9 mouse cellular contexts compared by ENCODE assay signal in the genomic region with DNA sequence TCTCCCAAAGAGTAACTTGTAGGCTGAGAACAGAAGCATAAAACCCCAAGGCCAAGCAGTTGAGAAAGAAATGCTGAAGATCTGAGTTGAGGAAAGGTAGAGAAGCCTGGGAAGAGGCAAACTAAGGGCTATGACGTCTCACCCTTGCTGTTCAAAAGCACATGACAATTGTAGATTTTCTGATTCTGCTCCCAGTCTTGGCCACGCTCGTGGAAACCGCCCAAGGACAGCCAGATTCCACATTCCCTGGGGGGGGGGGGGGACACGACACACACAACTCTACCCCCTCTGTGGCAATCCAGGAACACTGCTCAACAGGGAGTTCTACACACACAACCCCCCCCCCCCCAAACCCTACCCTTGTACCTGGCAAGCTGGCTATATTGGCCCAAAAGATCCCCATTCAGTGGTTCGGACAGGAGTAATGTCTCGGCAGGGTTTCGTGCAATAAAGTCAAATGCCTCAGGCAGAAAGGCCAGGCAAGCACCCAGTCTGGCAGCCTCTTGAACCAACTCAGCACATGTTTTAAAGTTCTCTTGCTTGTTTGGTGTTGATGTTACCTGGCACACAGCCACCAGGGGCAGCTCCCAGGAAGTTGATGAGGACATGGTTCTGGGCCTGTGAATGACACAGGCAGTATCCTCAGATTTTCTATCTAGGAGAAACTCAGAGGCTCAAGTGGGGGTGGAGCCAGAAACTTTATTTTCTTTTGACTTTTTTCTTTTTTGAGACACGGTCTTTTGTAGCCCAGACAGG. TPM values are rescaled to one million over a fixed set of nuclear protein-coding genes. Genes with fewer than 3 reads are reported as not detected.
A peak's percentile ranks its signal among the peaks of the same experiment; 100 is the strongest.
DNase-seq lines count a peak whose midpoint lies in the region; ATAC-seq and TF ChIP-seq lines count a peak whose summit lies in the region.
"Had no signal": no experiment of that assay in that cellular context is flagged by ENCODE, and none has a peak within 500 bp of the region (broad histone marks: within the 10 kb centered on the region; RNA-seq: fewer than 3 reads in every experiment).

No protein-coding gene starts in this region.

- dilution Hi-C loops in CH12.LX (cut with MboI; ENCODE audit: extremely low pct_ligation_motif_present, extremely low pct_unique_long_range_greater_than_20kb, low sequenced_read_pairs) = no loop called here

- H3K36me3 ChIP-seq in erythroblast, embryonic 14.5 days (ENCODE audit: control insufficient read depth) = peaks cover 62% of the 10 kb centered on the region
- H3K36me3 ChIP-seq in CH12.LX (replicated peaks in 1 of 2; ENCODE audit: control insufficient read depth in 1 of 2, insufficient read depth in 1 of 2, low read length in 1 of 2) = peaks cover 31 to 67% of the 10 kb centered on the region in 2 experiments
- H3K36me3 ChIP-seq in embryonic facial prominence, embryonic 15.5 days = peaks cover 44% of the 10 kb centered on the region
- peaks cover 45% of the 10 kb centered on the region for H3K36me3 ChIP-seq in kidney, embryonic 15.5 days

- no peak for TF ChIP-seq POLR2A in CH12.LX (IDR thresholded peaks at IDR 0.05; ENCODE audit: low read depth, low read length)

- no peaks in the 10 kb centered on the region for H3K9me3 ChIP-seq in erythroblast, embryonic 14.5 days (ENCODE audit: control insufficient read depth, low read length)
- H3K9me3 ChIP-seq in CH12.LX (replicated peaks; ENCODE audit: low read length) = peaks cover 5% of the 10 kb centered on the region
- H3K9me3 ChIP-seq in embryonic facial prominence, embryonic 15.5 days (replicated peaks) = no peaks in the 10 kb centered on the region
- 0 out of 2 replicates have a peak, but pooled peaks cover 7% of the 10 kb centered on the region for H3K9me3 ChIP-seq in kidney, embryonic 15.5 days (replicated peaks)

- no peak for ATAC-seq in erythroblast, adult 5-6 weeks (replicated peaks; ENCODE audit: low FRiP score, poor library complexity, severe bottlenecking)
- ATAC-seq in embryonic facial prominence, embryonic 15.5 days (ENCODE audit: insufficient number of reproducible peaks, low FRiP score, low TSS enrichment, low read depth) = no peak
- ATAC-seq in kidney, embryonic 15.5 days (replicated peaks; ENCODE audit: low FRiP score) = peak; percentile 8; the same call in 1 of the 2 replicates
- ATAC-seq in megakaryocyte-erythroid progenitor cell, adult 5-6 weeks (replicated peaks; ENCODE audit: low FRiP score, low TSS enrichment, poor library complexity, severe bottlenecking) = no peak

- H3K79me2 ChIP-seq in CH12.LX (replicated peaks; ENCODE audit: control insufficient read depth, extremely low read depth, insufficient read depth, poor library complexity, severe bottlenecking) = peaks cover 33% of the 10 kb centered on the region

- peak overlapping the region; percentile 55 for H3K4me2 ChIP-seq in CH12.LX (ENCODE audit: insufficient read depth, low read depth, poor library complexity, severe bottlenecking)
- peak overlapping the region; percentile 67 for H3K4me2 ChIP-seq in embryonic facial prominence, embryonic 15.5 days (replicated peaks)
- H3K4me2 ChIP-seq in kidney, embryonic 15.5 days = peak overlapping the region; percentile 86

- WGBS in embryonic facial prominence, embryonic 15.5 days = 65% methylated on average over 9 of the region's 9 CpGs
- 78% methylated on average over 8 of the region's 9 CpGs for WGBS in kidney, embryonic 15.5 days

- no peaks in the 10 kb centered on the region for H3K27me3 ChIP-seq in erythroblast, embryonic 14.5 days (ENCODE audit: control insufficient read depth)
- no peaks in the 10 kb centered on the region for H3K27me3 ChIP-seq in CH12.LX (replicated peaks)
- H3K27me3 ChIP-seq in embryonic facial prominence, embryonic 15.5 days = no peaks in the 10 kb centered on the region
- no peaks in the 10 kb centered on the region for H3K27me3 ChIP-seq in kidney, embryonic 15.5 days

- peaks cover 53% of the 10 kb centered on the region for H3K4me1 ChIP-seq in erythroblast, embryonic 14.5 days (ENCODE audit: control insufficient read depth)
- peaks cover 4 to 37% of the 10 kb centered on the region in 2 experiments for H3K4me1 ChIP-seq in CH12.LX (ENCODE audit: control insufficient read depth in 1 of 2, insufficient read depth in 2 of 2)
- peaks cover 16% of the 10 kb centered on the region for H3K4me1 ChIP-seq in embryonic facial prominence, embryonic 15.5 days
- H3K4me1 ChIP-seq in kidney, embryonic 15.5 days = peaks cover 22% of the 10 kb centered on the region

- H3K4me3 ChIP-seq in erythroblast, embryonic 14.5 days (replicated peaks) = peak overlapping the region; percentile 96
- peak overlapping the region in 2 of 3 experiments; percentile 99 for H3K4me3 ChIP-seq in CH12.LX (replicated peaks in 1 of 3; ENCODE audit: low read depth in 2 of 3, low read length in 2 of 3, poor library complexity in 1 of 3)
- H3K4me3 ChIP-seq in embryonic facial prominence, embryonic 15.5 days (replicated peaks) = peak overlapping the region; percentile 86; the same call in 1 of the 2 replicates
- peak overlapping the region; percentile 94 for H3K4me3 ChIP-seq in kidney, embryonic 15.5 days (replicated peaks)

- H3K27ac ChIP-seq in CH12.LX (ENCODE audit: insufficient read depth, low read depth) = no peak overlapping the region
- H3K27ac ChIP-seq in embryonic facial prominence, embryonic 15.5 days (replicated peaks) = no peak overlapping the region
- H3K27ac ChIP-seq in kidney, embryonic 15.5 days = no peak overlapping the region

- H3K9ac ChIP-seq in CH12.LX (ENCODE audit: insufficient read depth, low read depth) = peak overlapping the region; percentile 81
- H3K9ac ChIP-seq in embryonic facial prominence, embryonic 15.5 days = no peak overlapping the region
- H3K9ac ChIP-seq in kidney, embryonic 15.5 days = 0 out of 2 replicates have a peak overlapping the region, but pooled peaks have one; percentile 78

- in situ Hi-C loops in CH12.LX (cut with MboI; ENCODE audit: low pct_ligation_motif_present, low pct_unique_long_range_greater_than_20kb, low sequenced_read_pairs) = no loop called here

- no peak for TF ChIP-seq CTCF in CH12.LX (conservative IDR thresholded peaks at IDR 0.05 in 1 of 2, IDR thresholded peaks at IDR 0.05 in 1 of 2; ENCODE audit: low read depth in 2 of 2, low read length in 2 of 2)

- TF ChIP-seq RAD21 in CH12.LX (IDR thresholded peaks at IDR 0.05; ENCODE audit: low read depth, low read length) = no peak

- peak; percentile 35 for DNase-seq in CH12.LX (ENCODE audit: extremely low read depth)
- DNase-seq in lung, postnatal 4 days = peak; percentile 68 to 80
- DNase-seq in layer of hippocampus, adult 11-12 months (ENCODE audit: low spot score) = no peak

- no peak for TF ChIP-seq EP300 in CH12.LX (IDR thresholded peaks at IDR 0.05; ENCODE audit: low read length)

RNA-seq across cellular contexts. Expression of gene Nit1, which starts 1.3 kb away (rescaled TPM):
- polyA plus RNA-seq in erythroblast, embryonic 14.5 days (2012) = 0.98 TPM in 2 replicates
- 6.7 and 7.3 TPM in 2 replicates for total RNA-seq in erythroblast, adult 5-6 weeks (2015; ENCODE audit: low replicate concordance)
- total RNA-seq in erythroblast, adult 5-6 weeks (2017; ENCODE audit: low replicate concordance) = 11.0 and 13.8 TPM in 2 replicates
- total RNA-seq in CH12.LX (2012; rRNA removed) (40.8 and 41.0 TPM in 2 replicates), CH12.LX (2014; rRNA removed) (48.6 and 51.4 TPM in 2 replicates)
- polyA plus RNA-seq in CH12.LX (2012; ENCODE audit: insufficient read length, low read depth) = 39.5 and 42.4 TPM in 2 replicates
- 41.7 and 44.7 TPM in 2 replicates for polyA plus RNA-seq in embryonic facial prominence, embryonic 15.5 days (2015; fragmentation: Nextera tagmentation; extraction: Ambion mirVana)
- 47.8 and 50.5 TPM in 2 replicates for polyA plus RNA-seq in kidney, embryonic 15.5 days (2015; fragmentation: Nextera tagmentation; extraction: Ambion mirVana)
- 10.4 and 22.0 TPM in 2 replicates for total RNA-seq in megakaryocyte-erythroid progenitor cell, adult 5-6 weeks (2014; fragmentation: Nextera tagmentation)
- 39.2 and 42.4 TPM in 2 replicates for total RNA-seq in megakaryocyte-erythroid progenitor cell, adult 5-6 weeks (2017)

RNA-seq across cellular contexts. Expression of gene Pfdn2, which starts 1.4 kb away (rescaled TPM):
- polyA plus RNA-seq in erythroblast, embryonic 14.5 days (2012) = 1.4 and 2.0 TPM in 2 replicates
- 5.4 and 7.1 TPM in 2 replicates for total RNA-seq in erythroblast, adult 5-6 weeks (2015; ENCODE audit: low replicate concordance)
- total RNA-seq in erythroblast, adult 5-6 weeks (2017; ENCODE audit: low replicate concordance) = 1.5 and 15.1 TPM in 2 replicates
- total RNA-seq in CH12.LX (2012; rRNA removed) (25.2 and 28.2 TPM in 2 replicates), CH12.LX (2014; rRNA removed) (32.3 and 33.0 TPM in 2 replicates)
- polyA plus RNA-seq in CH12.LX (2012; ENCODE audit: insufficient read length, low read depth) = 292 and 408 TPM in 2 replicates
- polyA plus RNA-seq in embryonic facial prominence, embryonic 15.5 days (2015; fragmentation: Nextera tagmentation; extraction: Ambion mirVana) = 95.9 and 105 TPM in 2 replicates
- polyA plus RNA-seq in kidney, embryonic 15.5 days (2015; fragmentation: Nextera tagmentation; extraction: Ambion mirVana) = 122 and 130 TPM in 2 replicates
- 45.1 and 97.3 TPM in 2 replicates for total RNA-seq in megakaryocyte-erythroid progenitor cell, adult 5-6 weeks (2014; fragmentation: Nextera tagmentation)
- 66.2 and 101 TPM in 2 replicates for total RNA-seq in megakaryocyte-erythroid progenitor cell, adult 5-6 weeks (2017)

RNA-seq across cellular contexts. Expression of gene Dedd, which starts 15.2 kb away (rescaled TPM):
- polyA plus RNA-seq in erythroblast, embryonic 14.5 days (2012) = 1.6 and 1.7 TPM in 2 replicates
- 3.8 and 4.8 TPM in 2 replicates for total RNA-seq in erythroblast, adult 5-6 weeks (2015; ENCODE audit: low replicate concordance)
- total RNA-seq in erythroblast, adult 5-6 weeks (2017; ENCODE audit: low replicate concordance) = 4.3 and 6.7 TPM in 2 replicates
- total RNA-seq in CH12.LX (2012; rRNA removed) = 18.7 and 21.5 TPM in 2 replicates
- total RNA-seq in CH12.LX (2014; rRNA removed) = 13.1 and 14.5 TPM in 2 replicates
- 34.5 and 35.8 TPM in 2 replicates for polyA plus RNA-seq in CH12.LX (2012; ENCODE audit: insufficient read length, low read depth)
- 53.2 and 55.1 TPM in 2 replicates for polyA plus RNA-seq in embryonic facial prominence, embryonic 15.5 days (2015; fragmentation: Nextera tagmentation; extraction: Ambion mirVana)
- polyA plus RNA-seq in kidney, embryonic 15.5 days (2015; fragmentation: Nextera tagmentation; extraction: Ambion mirVana) = 53.1 and 55.7 TPM in 2 replicates
- 22.4 and 38.5 TPM in 2 replicates for total RNA-seq in megakaryocyte-erythroid progenitor cell, adult 5-6 weeks (2014; fragmentation: Nextera tagmentation)
- 13.5 and 23.7 TPM in 2 replicates for total RNA-seq in megakaryocyte-erythroid progenitor cell, adult 5-6 weeks (2017)

RNA-seq across cellular contexts. Expression of gene Klhdc9, which starts 16.5 kb away (rescaled TPM):
- polyA plus RNA-seq in erythroblast, embryonic 14.5 days (2012) = 0.14 TPM in 1 of 2 replicates, not detected in the other
- not detected in 2 replicates for total RNA-seq in erythroblast, adult 5-6 weeks (2015; ENCODE audit: low replicate concordance)
- not detected in 2 replicates for total RNA-seq in erythroblast, adult 5-6 weeks (2017; ENCODE audit: low replicate concordance)
- total RNA-seq in CH12.LX (2012; rRNA removed) (0.08 and 0.13 TPM in 2 replicates), CH12.LX (2014; rRNA removed) (not detected in 2 replicates)
- polyA plus RNA-seq in CH12.LX (2012; ENCODE audit: insufficient read length, low read depth) = not detected in 2 replicates
- polyA plus RNA-seq in embryonic facial prominence, embryonic 15.5 days (2015; fragmentation: Nextera tagmentation; extraction: Ambion mirVana) = 4.5 and 9.1 TPM in 2 replicates
- 2.6 TPM in 2 replicates for polyA plus RNA-seq in kidney, embryonic 15.5 days (2015; fragmentation: Nextera tagmentation; extraction: Ambion mirVana)
- total RNA-seq in megakaryocyte-erythroid progenitor cell, adult 5-6 weeks (2014; fragmentation: Nextera tagmentation) = 0.20 TPM in 1 of 2 replicates, not detected in the other
- 0.80 TPM in 1 of 2 replicates, not detected in the other for total RNA-seq in megakaryocyte-erythroid progenitor cell, adult 5-6 weeks (2017)
- total RNA-seq: heart, adult 18-20 months had no signal

RNA-seq across cellular contexts. Expression of gene Nectin4, which starts 25.8 kb away (rescaled TPM):
- polyA plus RNA-seq in erythroblast, embryonic 14.5 days (2012) = not detected in 2 replicates
- total RNA-seq in erythroblast, adult 5-6 weeks (2015; ENCODE audit: low replicate concordance) = not detected in 2 replicates
- 0.68 TPM in 1 of 2 replicates, not detected in the other for total RNA-seq in erythroblast, adult 5-6 weeks (2017; ENCODE audit: low replicate concordance)
- total RNA-seq in CH12.LX (2012; rRNA removed) (2.1 and 2.7 TPM in 2 replicates), CH12.LX (2014; rRNA removed) (0.22 and 0.30 TPM in 2 replicates)
- polyA plus RNA-seq in CH12.LX (2012; ENCODE audit: insufficient read length, low read depth) = 0.49 and 0.52 TPM in 2 replicates
- polyA plus RNA-seq in embryonic facial prominence, embryonic 15.5 days (2015; fragmentation: Nextera tagmentation; extraction: Ambion mirVana) = 39.0 and 43.7 TPM in 2 replicates
- polyA plus RNA-seq in kidney, embryonic 15.5 days (2015; fragmentation: Nextera tagmentation; extraction: Ambion mirVana) = 3.0 and 3.5 TPM in 2 replicates
- not detected in 2 replicates for total RNA-seq in megakaryocyte-erythroid progenitor cell, adult 5-6 weeks (2014; fragmentation: Nextera tagmentation)
- 0.14 and 0.27 TPM in 2 replicates for total RNA-seq in megakaryocyte-erythroid progenitor cell, adult 5-6 weeks (2017)

Comparison
In these comparisons a context has a peak if more than half of its experiments do, and no peak if none do; other contexts are left out.
1. RNA of gene Nit1, which starts 1.3 kb away (polyA plus RNA-seq): 47.8 to 50.5 TPM in kidney, embryonic 15.5 days, 41.7 to 44.7 TPM in embryonic facial prominence, embryonic 15.5 days and 39.5 to 42.4 TPM in CH12.LX; 0.98 TPM in erythroblast, embryonic 14.5 days; every median in the first group is over 10 times any median in the second.
2. RNA of gene Pfdn2, which starts 1.4 kb away (polyA plus RNA-seq): 292 to 408 TPM in CH12.LX, 122 to 130 TPM in kidney, embryonic 15.5 days and 95.9 to 105 TPM in embryonic facial prominence, embryonic 15.5 days; 1.4 to 2.0 TPM in erythroblast, embryonic 14.5 days; every median in the first group is over 10 times any median in the second.
3. RNA of gene Dedd, which starts 15.2 kb away (polyA plus RNA-seq): 53.1 to 55.7 TPM in kidney, embryonic 15.5 days, 53.2 to 55.1 TPM in embryonic facial prominence, embryonic 15.5 days and 34.5 to 35.8 TPM in CH12.LX; 1.6 to 1.7 TPM in erythroblast, embryonic 14.5 days; every median in the first group is over 10 times any median in the second.
4. Peak in every context shown above with its lines, with median percentiles within 50 percentile points of each other: H3K4me3 ChIP-seq and H3K4me2 ChIP-seq.